8 mouse cellular contexts compared by ENCODE assay signal in the genomic region with DNA sequence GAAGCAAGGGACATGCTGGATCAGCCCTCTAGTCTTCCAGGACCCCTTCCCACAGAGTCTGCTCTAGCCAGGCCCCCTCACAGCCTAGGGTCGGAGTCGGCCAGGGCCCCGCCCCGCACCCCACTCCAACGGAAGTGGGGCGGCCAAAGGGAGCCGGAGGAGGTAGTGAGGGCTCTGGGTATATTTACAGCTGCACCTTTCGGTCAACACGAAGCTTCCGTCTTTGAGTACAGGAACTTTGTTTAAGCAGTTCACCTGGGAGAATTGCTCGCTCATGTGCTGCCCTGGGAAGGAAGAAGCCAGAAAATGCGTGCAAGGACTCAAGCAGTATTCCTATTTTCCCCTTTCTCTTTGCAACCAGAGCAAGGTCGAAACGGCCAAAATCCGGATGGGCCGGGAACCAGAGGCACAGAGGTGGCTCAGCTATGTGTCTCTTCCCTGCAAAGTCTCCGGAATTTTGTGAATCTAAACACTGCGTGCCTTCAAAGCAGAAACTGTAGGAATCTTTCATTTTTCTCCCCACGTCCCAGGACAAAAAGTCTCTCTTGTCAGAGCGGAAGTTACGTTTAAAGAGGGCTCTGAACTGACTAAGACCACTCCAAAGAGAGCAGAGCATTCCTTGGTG. TPM values are rescaled to one million over a fixed set of nuclear protein-coding genes. Genes with fewer than 3 reads are reported as not detected.
DNase-seq lines count a peak whose midpoint lies in the region; ATAC-seq and TF ChIP-seq lines count a peak whose summit lies in the region.

No protein-coding gene starts in this region.

- peaks cover 32% of the 10 kb centered on the region for H3K27me3 ChIP-seq in forebrain, embryonic 13.5 days
- H3K27me3 ChIP-seq in intestine, embryonic 15.5 days (replicated peaks), result no peaks in the 10 kb centered on the region
- no peaks in the 10 kb centered on the region for H3K27me3 ChIP-seq in spleen, adult 2 months (ENCODE audit: control insufficient read depth, insufficient read depth, low read length)

- no peaks in the 10 kb centered on the region for H3K9me3 ChIP-seq in forebrain, embryonic 13.5 days (replicated peaks)
- H3K9me3 ChIP-seq in intestine, embryonic 15.5 days, result no peaks in the 10 kb centered on the region

- WGBS in forebrain, embryonic 13.5 days, result 18% methylated on average over 21 of the region's 21 CpGs
- WGBS in intestine, embryonic 15.5 days, result 9% methylated on average over 21 of the region's 21 CpGs
- WGBS in lung, adult 2 months, result 6% methylated on average over 21 of the region's 21 CpGs
- WGBS in spleen, adult 2 months, result 12% methylated on average over 21 of the region's 21 CpGs

- intact Hi-C loops in heart, postnatal 25 days (cut with DNase I), result loop anchor here (5.0 kb wide), 2 partner anchors 61 to 91 kb away; partner anchors contain the start of gene Ddt

- ATAC-seq in forebrain, embryonic 13.5 days, result no peak
- ATAC-seq in intestine, embryonic 15.5 days, result no peak

- H3K4me1 ChIP-seq in forebrain, embryonic 13.5 days, result peaks cover 37% of the 10 kb centered on the region
- H3K4me1 ChIP-seq in intestine, embryonic 15.5 days (replicated peaks), result peaks cover 24% of the 10 kb centered on the region; the same call in 1 of the 2 replicates
- H3K4me1 ChIP-seq in lung, adult 2 months (ENCODE audit: control insufficient read depth, insufficient read depth, low read length), result peaks cover 4% of the 10 kb centered on the region
- H3K4me1 ChIP-seq in spleen, adult 2 months (ENCODE audit: control insufficient read depth, insufficient read depth, insufficient read length), result peaks cover 13% of the 10 kb centered on the region; the same call in 1 of the 2 replicates

- peak overlapping the region; percentile 37 for H3K4me3 ChIP-seq in forebrain, embryonic 13.5 days
- peak overlapping the region; percentile 49 for H3K4me3 ChIP-seq in intestine, embryonic 15.5 days (replicated peaks)
- H3K4me3 ChIP-seq in lung, adult 2 months (replicated peaks; ENCODE audit: extremely low read depth, low read depth, low read length), result peak overlapping the region; percentile 69
- H3K4me3 ChIP-seq in spleen, adult 2 months (ENCODE audit: extremely low read depth, insufficient read depth, insufficient read length), result peak overlapping the region; percentile 61

- H3K36me3 ChIP-seq in forebrain, embryonic 13.5 days (ENCODE audit: poor library complexity, severe bottlenecking), result no peaks in the 10 kb centered on the region
- no peaks in the 10 kb centered on the region for H3K36me3 ChIP-seq in intestine, embryonic 15.5 days
- H3K36me3 ChIP-seq in spleen, adult 2 months (ENCODE audit: control insufficient read depth, insufficient read depth, low read length), result no peaks in the 10 kb centered on the region

- H3K27ac ChIP-seq in forebrain, embryonic 13.5 days, result no peak overlapping the region
- H3K27ac ChIP-seq in intestine, embryonic 15.5 days, result peak overlapping the region; percentile 74
- peak overlapping the region; percentile 63 for H3K27ac ChIP-seq in spleen, adult 2 months (ENCODE audit: insufficient read depth, low read length)

- TF ChIP-seq CTCF in lung, adult 2 months (IDR thresholded peaks at IDR 0.05; ENCODE audit: insufficient read depth, low read length), result no peak
- no peak for TF ChIP-seq CTCF in spleen, adult 2 months (IDR thresholded peaks at IDR 0.05; ENCODE audit: extremely low read depth, insufficient read depth, insufficient read length, insufficient replicate concordance)

- peak overlapping the region; percentile 62 for H3K4me2 ChIP-seq in forebrain, embryonic 13.5 days
- peak overlapping the region; percentile 86 for H3K4me2 ChIP-seq in intestine, embryonic 15.5 days (replicated peaks)

- TF ChIP-seq POLR2A in lung, adult 2 months (IDR thresholded peaks at IDR 0.05; ENCODE audit: borderline replicate concordance, extremely low read depth, low read depth, low read length), result no peak
- TF ChIP-seq POLR2A in spleen, adult 2 months (IDR thresholded peaks at IDR 0.05; ENCODE audit: low read depth, low read length), result no peak

- DNase-seq in heart, adult 11 months, result peak; percentile 97
- DNase-seq in heart, postnatal 25 days (ENCODE audit: low spot score), result no peak
- peak; percentile 49 for DNase-seq in lung, adult 2 months
- peak in 1 of 2 experiments; percentile 42 for DNase-seq in spleen, adult 2 months (ENCODE audit: low read depth in 1 of 2, low spot score in 2 of 2)
- DNase-seq in adipocyte (ENCODE audit: low spot score), result no peak
- no peak for DNase-seq in layer of hippocampus, adult 18-20 months (ENCODE audit: low spot score in 2 of 2)

- peak overlapping the region; percentile 58; the same call in 1 of the 2 replicates for H3K9ac ChIP-seq in forebrain, embryonic 13.5 days
- peak overlapping the region; percentile 53 for H3K9ac ChIP-seq in intestine, embryonic 15.5 days

RNA-seq across cellular contexts. Expression of gene Gstt2, which starts 3.7 kb away (rescaled TPM):
- 10 to 100 TPM in 1 of 2 experiments, 1 to 10 TPM in 1; 9.3 to 10.9 TPM for total RNA-seq in heart, postnatal 25 days (2021)
- 4.0 and 4.4 TPM in 2 replicates for polyA plus RNA-seq in forebrain, embryonic 13.5 days (2015; fragmentation: Nextera tagmentation; extraction: Ambion mirVana)
- polyA plus RNA-seq in intestine, embryonic 15.5 days (2015; fragmentation: Nextera tagmentation; extraction: Ambion mirVana), result 57.5 and 63.1 TPM in 2 replicates
- polyA plus RNA-seq in lung, adult 2 months (2012; rRNA removed), result 137 and 149 TPM in 2 replicates
- 73.4 and 102 TPM in 2 replicates for polyA plus RNA-seq in spleen, adult 2 months (2012; rRNA removed)
- total RNA-seq in layer of hippocampus, adult 18-20 months (2021), result 1 to 10 TPM; 3.5 to 3.6 TPM

RNA-seq across cellular contexts. Expression of gene Gstt4, which starts 11.2 kb away (rescaled TPM):
- total RNA-seq in heart, postnatal 25 days (2021), result not detected
- not detected in 2 replicates for polyA plus RNA-seq in forebrain, embryonic 13.5 days (2015; fragmentation: Nextera tagmentation; extraction: Ambion mirVana)
- polyA plus RNA-seq in intestine, embryonic 15.5 days (2015; fragmentation: Nextera tagmentation; extraction: Ambion mirVana), result not detected in 2 replicates
- polyA plus RNA-seq in lung, adult 2 months (2012; rRNA removed), result not detected in 2 replicates
- polyA plus RNA-seq in spleen, adult 2 months (2012; rRNA removed), result not detected in 2 replicates
- total RNA-seq in layer of hippocampus, adult 18-20 months (2021), result not detected

RNA-seq across cellular contexts. Expression of gene Mif, which starts 26.5 kb away (rescaled TPM):
- total RNA-seq in heart, postnatal 25 days (2021), result 100 to 1,000 TPM; 202 to 203 TPM
- 1,962 and 1,979 TPM in 2 replicates for polyA plus RNA-seq in forebrain, embryonic 13.5 days (2015; fragmentation: Nextera tagmentation; extraction: Ambion mirVana)
- polyA plus RNA-seq in intestine, embryonic 15.5 days (2015; fragmentation: Nextera tagmentation; extraction: Ambion mirVana), result 2,230 and 2,305 TPM in 2 replicates
- 479 and 563 TPM in 2 replicates for polyA plus RNA-seq in lung, adult 2 months (2012; rRNA removed)
- 677 and 1,174 TPM in 2 replicates for polyA plus RNA-seq in spleen, adult 2 months (2012; rRNA removed)
- total RNA-seq in layer of hippocampus, adult 18-20 months (2021), result 100 to 1,000 TPM; 477 to 485 TPM

RNA-seq across cellular contexts. Expression of gene Gstt1, which starts 35.2 kb away (rescaled TPM):
- 10 to 100 TPM; 12.2 to 13.4 TPM for total RNA-seq in heart, postnatal 25 days (2021)
- polyA plus RNA-seq in forebrain, embryonic 13.5 days (2015; fragmentation: Nextera tagmentation; extraction: Ambion mirVana), result 6.4 and 6.5 TPM in 2 replicates
- polyA plus RNA-seq in intestine, embryonic 15.5 days (2015; fragmentation: Nextera tagmentation; extraction: Ambion mirVana), result 15.0 and 16.6 TPM in 2 replicates
- 163 and 178 TPM in 2 replicates for polyA plus RNA-seq in lung, adult 2 months (2012; rRNA removed)
- polyA plus RNA-seq in spleen, adult 2 months (2012; rRNA removed), result 25.3 and 28.5 TPM in 2 replicates
- 10 to 100 TPM; 10.2 to 10.3 TPM for total RNA-seq in layer of hippocampus, adult 18-20 months (2021)

RNA-seq across cellular contexts. Expression of gene Gstt3, which starts 52.4 kb away (rescaled TPM):
- 1 to 10 TPM; 3.1 to 3.3 TPM for total RNA-seq in heart, postnatal 25 days (2021)
- polyA plus RNA-seq in forebrain, embryonic 13.5 days (2015; fragmentation: Nextera tagmentation; extraction: Ambion mirVana), result 0.45 and 0.52 TPM in 2 replicates
- polyA plus RNA-seq in intestine, embryonic 15.5 days (2015; fragmentation: Nextera tagmentation; extraction: Ambion mirVana), result 38.7 and 40.3 TPM in 2 replicates
- 47.8 and 63.7 TPM in 2 replicates for polyA plus RNA-seq in lung, adult 2 months (2012; rRNA removed)
- 4.3 and 4.4 TPM in 2 replicates for polyA plus RNA-seq in spleen, adult 2 months (2012; rRNA removed)
- total RNA-seq in layer of hippocampus, adult 18-20 months (2021), result 1 to 10 TPM; 3.7 to 5.6 TPM

Comparison
In these comparisons a context has a peak if more than half of its experiments do, and no peak if none do; other contexts are left out.
1. DNase-seq: peak in heart, adult 11 months (single experiment) and lung, adult 2 months (single experiment); none in heart, postnatal 25 days (single experiment), adipocyte (single experiment) and layer of hippocampus, adult 18-20 months (0 of 2).
2. RNA of gene Gstt2, which starts 3.7 kb away (polyA plus RNA-seq): 137 to 149 TPM in lung, adult 2 months, 73.4 to 102 TPM in spleen, adult 2 months and 57.5 to 63.1 TPM in intestine, embryonic 15.5 days; 4.0 to 4.4 TPM in forebrain, embryonic 13.5 days; every median in the first group is over 10 times any median in the second.
3. Peak in every context shown above with its lines, with median percentiles within 50 percentile points of each other: H3K4me3 ChIP-seq.